Mouse (Mus musculus) G1E (cell line): ENCODE data around the gene Arhgdia.

Experiments
- CTCF ChIP-seq: IDR thresholded peaks from 2 replicates; pipeline ENCODE4 v1.5.1; 2012; ENCODE audit warnings: low read depth, low read length, inconsistent platforms, mixed read lengths
- GATA1 ChIP-seq: IDR thresholded peaks from 2 replicates; pipeline ENCODE4 v1.6.1; 2012; ENCODE audit warnings: borderline replicate concordance, low read length, inconsistent platforms, mixed read lengths
- TAL1 ChIP-seq: conservative IDR thresholded peaks from 2 replicates; pipeline ENCODE4 v1.6.1; 2012; ENCODE audit warnings: low read depth, low read length, inconsistent platforms, mixed read lengths

DNA sequence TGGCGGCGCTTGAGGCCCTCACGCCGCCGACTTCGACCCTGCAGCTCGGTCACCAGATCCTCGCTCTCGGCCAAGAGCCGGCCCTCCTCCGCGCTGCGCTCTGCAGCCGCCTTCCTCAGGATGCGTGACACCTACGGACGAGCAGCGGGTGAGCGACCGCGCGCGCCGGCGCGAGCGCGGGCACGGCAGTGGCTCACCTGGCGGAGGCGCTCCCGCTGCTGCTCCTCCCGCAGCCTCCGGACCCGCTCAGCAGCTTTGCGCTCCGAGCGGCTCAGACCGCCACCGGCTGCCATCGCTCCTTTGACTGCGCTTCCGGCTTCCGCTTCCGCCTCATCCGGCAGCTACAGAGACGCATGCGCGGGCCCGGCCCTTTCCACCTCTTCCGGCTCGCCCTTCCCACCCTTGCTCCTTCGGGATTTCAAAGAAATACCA is 43.3 kb upstream of the Arhgdia start:
- TF ChIP-seq CTCF (no peak), TAL1 (no peak), GATA1 (no peak)
